Mouse (Mus musculus): ENCODE results near the gene Irf3. TPM values are rescaled to one million over a fixed set of nuclear protein-coding genes. Genes with fewer than 3 reads are reported as not detected.
A peak's percentile ranks its signal among the peaks of the same experiment; 100 is the strongest.

The Irf3 gene
- polyA plus RNA-seq (2011; ENCODE audit: insufficient read depth, insufficient read length, low read depth, missing spikeins): 56.1 and 57.5 TPM in 2 replicates

DNA sequence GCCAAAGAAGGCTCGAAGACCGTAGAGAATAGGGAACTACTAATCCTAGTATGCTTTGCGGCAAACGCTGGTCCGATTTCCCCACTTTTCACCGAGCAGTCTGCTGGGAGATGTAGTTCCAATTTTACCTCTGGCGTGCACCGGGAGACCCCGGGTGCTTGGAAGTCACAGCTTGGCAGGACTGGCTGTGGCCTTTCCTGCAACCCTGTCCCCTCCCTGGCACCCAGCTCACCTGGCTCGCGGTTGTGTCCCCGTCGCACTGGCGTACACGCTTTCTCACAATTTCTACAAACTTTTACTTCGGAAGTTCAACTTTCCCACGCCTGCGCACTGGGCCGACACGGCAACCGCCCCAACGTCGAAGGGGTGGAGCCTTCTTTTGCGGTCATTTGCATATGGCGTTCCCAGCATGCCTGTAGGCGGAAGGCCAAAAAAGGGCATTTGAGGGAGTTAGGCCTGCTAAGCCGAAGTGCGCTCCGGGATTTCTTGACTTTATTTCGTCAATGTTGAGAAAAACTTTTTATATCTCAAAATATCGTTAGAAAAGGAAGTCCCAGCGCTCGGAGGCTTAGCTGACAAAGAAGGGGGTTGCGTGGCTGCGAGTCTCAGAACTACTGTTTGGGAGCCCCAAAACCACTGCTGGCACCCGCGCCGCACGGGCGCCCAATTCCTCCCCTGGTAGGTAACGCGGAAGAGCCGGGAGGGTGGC is at the start of gene Irf3:
TSS of gene Irf3 (plus strand) at position 418 of the 709 bp plus-strand sequence.
- H3K4me3 ChIP-seq (ENCODE audit: low read depth, low read length): peak within 1 kb of the TSS; percentile 92
- H3K27ac ChIP-seq (ENCODE audit: insufficient read depth, low read length): peak within 1 kb of the TSS; percentile 27; the same call in 1 of the 2 replicates
- peaks cover 14% of the 10 kb centered on the region for H3K36me3 ChIP-seq (ENCODE audit: control insufficient read depth, insufficient read depth, low read length, poor library complexity, severe bottlenecking)
- H3K9ac ChIP-seq (ENCODE audit: low read depth, poor library complexity, severe bottlenecking): peak within 1 kb of the TSS; percentile 57
- no peaks in the 10 kb centered on the region for H3K27me3 ChIP-seq (ENCODE audit: control insufficient read depth, insufficient read depth, low read length, poor library complexity, severe bottlenecking)
- TF ChIP-seq CTCF (IDR thresholded peaks at IDR 0.05; ENCODE audit: low read depth, low read length) (no peak), POLR2A (IDR thresholded peaks at IDR 0.05; ENCODE audit: insufficient read depth, low read length) (peak; percentile 41)
- no peaks in the 10 kb centered on the region for H3K4me1 ChIP-seq (ENCODE audit: control insufficient read depth, insufficient read depth, low read length)
- H3K9me3 ChIP-seq (replicated peaks; ENCODE audit: control insufficient read depth, insufficient read depth, low read length, poor library complexity, severe bottlenecking): no peaks in the 10 kb centered on the region

DNA sequence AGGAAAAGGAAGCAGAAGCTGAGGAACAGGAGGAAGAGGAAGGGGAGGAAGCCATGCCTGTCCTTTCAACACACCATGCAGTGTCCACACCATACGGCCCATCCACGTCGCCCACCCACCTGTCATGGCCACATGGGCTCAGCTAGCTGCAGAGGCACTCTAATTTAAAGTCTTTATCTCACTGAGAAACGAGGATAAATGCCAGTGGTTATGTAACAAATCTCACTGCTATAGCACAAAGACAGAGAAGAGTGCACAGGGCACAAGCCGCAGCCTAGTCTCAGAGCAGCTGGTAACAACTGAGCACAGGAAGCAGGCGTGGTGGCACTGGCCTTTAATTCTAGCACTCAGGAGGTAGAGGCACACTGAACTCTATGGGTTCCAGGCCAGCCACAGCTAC is 47.5 kb upstream of the Irf3 start:
- no peaks in the 10 kb centered on the region for H3K36me3 ChIP-seq (ENCODE audit: control insufficient read depth, insufficient read depth, low read length, poor library complexity, severe bottlenecking)
- peaks cover 2% of the 10 kb centered on the region for H3K4me1 ChIP-seq (ENCODE audit: control insufficient read depth, insufficient read depth, low read length)
- no peak overlapping the region for H3K9ac ChIP-seq (ENCODE audit: low read depth, poor library complexity, severe bottlenecking)
- H3K9me3 ChIP-seq (replicated peaks; ENCODE audit: control insufficient read depth, insufficient read depth, low read length, poor library complexity, severe bottlenecking): no peaks in the 10 kb centered on the region
- no peak overlapping the region for H3K27ac ChIP-seq (ENCODE audit: insufficient read depth, low read length)
- TF ChIP-seq CTCF (IDR thresholded peaks at IDR 0.05; ENCODE audit: low read depth, low read length) (no peak), EP300 (IDR thresholded peaks at IDR 0.05; ENCODE audit: insufficient read depth, low read depth, low read length) (no peak), POLR2A (IDR thresholded peaks at IDR 0.05; ENCODE audit: insufficient read depth, low read length) (no peak)
- H3K27me3 ChIP-seq (ENCODE audit: control insufficient read depth, insufficient read depth, low read length, poor library complexity, severe bottlenecking): no peaks in the 10 kb centered on the region
- no peak overlapping the region for H3K4me3 ChIP-seq (ENCODE audit: low read depth, low read length)

DNA sequence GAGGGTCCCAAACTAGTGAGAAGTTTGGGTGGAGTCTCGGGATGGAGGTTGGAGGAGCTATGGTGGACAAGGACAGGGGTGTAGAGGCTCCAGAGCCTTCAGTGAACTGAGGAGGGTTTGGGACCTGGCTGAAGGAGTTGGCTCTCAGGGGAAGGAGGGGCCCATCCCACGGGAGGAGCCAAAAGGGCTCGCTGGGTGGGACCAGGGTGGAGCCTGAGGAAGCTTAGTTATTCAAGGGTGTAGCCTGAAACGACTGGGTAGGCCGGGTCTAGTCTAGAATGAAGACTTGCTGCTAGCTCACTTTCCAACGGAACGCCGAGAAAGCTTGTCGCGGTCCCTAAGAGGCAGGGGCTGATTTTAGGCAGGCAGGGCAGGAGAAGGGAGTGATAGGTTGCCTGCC is 45.5 kb upstream of the Irf3 start:
- Histone ChIP-seq H3K9me3 (replicated peaks; ENCODE audit: control insufficient read depth, insufficient read depth, low read length, poor library complexity, severe bottlenecking) (no peaks in the 10 kb centered on the region), H3K4me1 (ENCODE audit: control insufficient read depth, insufficient read depth, low read length) (peaks cover 2% of the 10 kb centered on the region), H3K27me3 (ENCODE audit: control insufficient read depth, insufficient read depth, low read length, poor library complexity, severe bottlenecking) (no peaks in the 10 kb centered on the region), H3K9ac (ENCODE audit: low read depth, poor library complexity, severe bottlenecking) (peak overlapping the region; percentile 46), H3K36me3 (ENCODE audit: control insufficient read depth, insufficient read depth, low read length, poor library complexity, severe bottlenecking) (no peaks in the 10 kb centered on the region), H3K27ac (ENCODE audit: insufficient read depth, low read length) (peak overlapping the region; percentile 47), H3K4me3 (ENCODE audit: low read depth, low read length) (peak overlapping the region; percentile 75)
- TF ChIP-seq EP300 (IDR thresholded peaks at IDR 0.05; ENCODE audit: insufficient read depth, low read depth, low read length): no peak
- TF ChIP-seq POLR2A (IDR thresholded peaks at IDR 0.05; ENCODE audit: insufficient read depth, low read length): peak; percentile 88

DNA sequence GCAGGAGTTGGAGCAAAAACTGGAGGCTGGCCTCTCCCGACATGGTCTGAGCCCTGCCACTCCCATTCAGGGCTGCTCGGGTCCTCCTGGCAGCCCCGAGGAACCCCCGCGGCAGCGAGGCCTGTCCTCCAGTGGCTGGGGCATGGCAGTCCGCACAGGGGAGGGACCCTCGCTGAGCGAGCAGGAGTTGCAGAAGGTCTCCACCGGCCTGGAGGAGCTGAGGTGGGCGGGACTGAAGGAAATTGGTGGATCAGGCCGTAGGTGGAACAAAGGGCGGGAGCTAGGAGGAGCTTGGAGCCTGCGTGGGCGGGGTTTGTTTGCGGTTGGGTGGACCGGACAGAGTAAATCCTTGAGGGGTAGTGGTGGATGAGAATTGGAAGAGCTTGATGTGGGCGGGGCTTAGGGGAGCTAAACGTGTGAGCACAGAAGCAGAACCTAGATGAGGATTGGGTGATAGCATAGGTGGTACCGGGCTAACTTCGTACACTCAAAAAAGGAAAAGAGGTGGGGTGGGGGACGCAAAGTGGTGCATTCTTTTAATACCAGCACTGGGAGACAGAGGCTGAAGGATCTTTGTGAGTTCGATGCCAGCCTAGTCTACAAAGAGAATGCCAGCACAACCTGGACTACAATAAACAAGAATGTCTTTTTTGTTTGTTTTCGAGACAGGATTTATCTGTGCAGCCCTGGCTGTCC is 44.7 kb upstream of the Irf3 start:
- no peak for TF ChIP-seq EP300 (IDR thresholded peaks at IDR 0.05; ENCODE audit: insufficient read depth, low read depth, low read length)
- TF ChIP-seq POLR2A (IDR thresholded peaks at IDR 0.05; ENCODE audit: insufficient read depth, low read length): peak; percentile 25
- peak overlapping the region; percentile 38; the same call in 1 of the 2 replicates for H3K9ac ChIP-seq (ENCODE audit: low read depth, poor library complexity, severe bottlenecking)
- no peaks in the 10 kb centered on the region for H3K36me3 ChIP-seq (ENCODE audit: control insufficient read depth, insufficient read depth, low read length, poor library complexity, severe bottlenecking)
- H3K27me3 ChIP-seq (ENCODE audit: control insufficient read depth, insufficient read depth, low read length, poor library complexity, severe bottlenecking): no peaks in the 10 kb centered on the region
- peak overlapping the region; percentile 75 for H3K4me3 ChIP-seq (ENCODE audit: low read depth, low read length)
- peaks cover 2% of the 10 kb centered on the region for H3K4me1 ChIP-seq (ENCODE audit: control insufficient read depth, insufficient read depth, low read length)
- H3K27ac ChIP-seq (ENCODE audit: insufficient read depth, low read length): peak overlapping the region; percentile 47; the same call in 1 of the 2 replicates
- H3K9me3 ChIP-seq (replicated peaks; ENCODE audit: control insufficient read depth, insufficient read depth, low read length, poor library complexity, severe bottlenecking): no peaks in the 10 kb centered on the region

DNA sequence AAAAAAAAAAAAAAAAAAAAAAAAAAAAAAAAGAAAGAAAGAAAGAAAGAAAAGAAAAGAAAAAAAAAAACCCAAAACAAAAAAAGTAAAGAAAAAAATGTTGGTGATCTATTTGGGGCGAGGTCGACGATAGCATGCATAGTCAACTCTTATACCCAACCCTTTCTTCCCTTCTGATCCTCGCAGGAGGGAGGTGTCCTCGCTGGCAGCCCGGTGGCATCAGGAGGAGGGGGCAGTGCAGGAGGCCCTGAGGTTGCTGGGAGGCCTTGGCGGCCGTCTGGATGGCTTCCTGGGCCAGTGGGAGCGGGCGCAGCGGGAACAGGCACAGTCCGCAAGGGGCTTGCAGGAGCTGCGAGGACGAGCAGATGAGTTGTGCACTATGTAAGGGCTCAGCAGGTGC is 43.9 kb upstream of the Irf3 start:
- Histone ChIP-seq H3K9me3 (replicated peaks; ENCODE audit: control insufficient read depth, insufficient read depth, low read length, poor library complexity, severe bottlenecking) (no peaks in the 10 kb centered on the region), H3K9ac (ENCODE audit: low read depth, poor library complexity, severe bottlenecking) (0 out of 2 replicates have a peak overlapping the region, but pooled peaks have one; percentile 11), H3K4me1 (ENCODE audit: control insufficient read depth, insufficient read depth, low read length) (peaks cover 2% of the 10 kb centered on the region), H3K4me3 (ENCODE audit: low read depth, low read length) (0 out of 2 replicates have a peak overlapping the region, but pooled peaks have one; percentile 4), H3K36me3 (ENCODE audit: control insufficient read depth, insufficient read depth, low read length, poor library complexity, severe bottlenecking) (0 out of 2 replicates have a peak, but pooled peaks cover under 1% of the 10 kb centered on the region), H3K27ac (ENCODE audit: insufficient read depth, low read length) (no peak overlapping the region), H3K27me3 (ENCODE audit: control insufficient read depth, insufficient read depth, low read length, poor library complexity, severe bottlenecking) (no peaks in the 10 kb centered on the region)
- no peak for TF ChIP-seq POLR2A (IDR thresholded peaks at IDR 0.05; ENCODE audit: insufficient read depth, low read length)
